Mouse (Mus musculus): ENCODE data around the gene Jmjd1c.

The Jmjd1c gene

GRCm38 (mm10) chr10:67071884-67072283 lies 24.0 kb upstream of the Jmjd1c start:
- DNase-seq (ENCODE audit: low read depth, low spot score), result peak; percentile 75

DNA sequence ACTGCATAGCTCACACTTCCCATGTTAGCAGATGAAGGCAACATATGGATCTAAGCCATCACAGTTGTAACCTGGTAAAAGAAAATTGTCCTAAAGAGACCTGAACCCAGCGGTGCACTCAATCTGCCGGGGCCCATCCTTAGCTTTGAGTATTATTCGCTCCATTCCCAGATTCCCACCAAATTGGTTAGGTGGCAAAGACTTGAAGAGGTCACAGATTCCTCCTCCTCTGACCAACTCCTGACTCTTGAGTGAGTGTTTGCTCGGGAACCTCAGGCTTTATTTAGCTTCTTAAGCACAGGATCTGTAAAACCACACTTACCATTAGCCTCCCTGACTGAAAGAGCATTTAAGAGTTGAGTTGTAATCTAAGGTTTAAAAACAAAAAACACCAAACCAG lies 23.3 kb upstream of the Jmjd1c start:
- DNase-seq (ENCODE audit: low read depth, low spot score), result no peak

GRCm38 (mm10) chr10:67073577-67073976 lies 22.3 kb upstream of the Jmjd1c start:
- DNase-seq (ENCODE audit: low read depth, low spot score), result no peak

- DNase-seq (ENCODE audit: low read depth, low spot score), result no peak
Observed at GRCm38 (mm10) chr10:67075931-67076878, 19.7 kb upstream of the Jmjd1c start.

DNA sequence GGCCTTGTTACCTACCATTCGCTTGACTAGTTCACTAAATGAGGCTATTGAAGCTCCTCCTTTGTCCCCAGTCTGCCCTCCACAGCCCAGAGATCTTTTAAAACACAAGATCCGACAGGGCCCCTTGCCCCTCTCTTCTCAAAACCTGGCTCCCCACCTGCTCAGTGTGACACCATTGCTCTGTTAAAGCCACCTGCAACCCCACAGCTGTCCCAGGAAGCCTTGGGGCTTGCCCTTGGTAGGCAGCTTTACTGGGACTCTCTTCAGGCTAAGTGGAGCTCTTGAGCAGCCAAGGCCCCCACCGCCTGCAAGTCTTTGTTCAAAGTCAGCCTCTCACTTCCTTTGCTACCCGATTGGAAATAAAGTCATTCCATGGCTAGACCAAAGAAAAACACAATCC lies 16.9 kb upstream of the Jmjd1c start:
- no peak for DNase-seq (ENCODE audit: low read depth, low spot score)

DNA sequence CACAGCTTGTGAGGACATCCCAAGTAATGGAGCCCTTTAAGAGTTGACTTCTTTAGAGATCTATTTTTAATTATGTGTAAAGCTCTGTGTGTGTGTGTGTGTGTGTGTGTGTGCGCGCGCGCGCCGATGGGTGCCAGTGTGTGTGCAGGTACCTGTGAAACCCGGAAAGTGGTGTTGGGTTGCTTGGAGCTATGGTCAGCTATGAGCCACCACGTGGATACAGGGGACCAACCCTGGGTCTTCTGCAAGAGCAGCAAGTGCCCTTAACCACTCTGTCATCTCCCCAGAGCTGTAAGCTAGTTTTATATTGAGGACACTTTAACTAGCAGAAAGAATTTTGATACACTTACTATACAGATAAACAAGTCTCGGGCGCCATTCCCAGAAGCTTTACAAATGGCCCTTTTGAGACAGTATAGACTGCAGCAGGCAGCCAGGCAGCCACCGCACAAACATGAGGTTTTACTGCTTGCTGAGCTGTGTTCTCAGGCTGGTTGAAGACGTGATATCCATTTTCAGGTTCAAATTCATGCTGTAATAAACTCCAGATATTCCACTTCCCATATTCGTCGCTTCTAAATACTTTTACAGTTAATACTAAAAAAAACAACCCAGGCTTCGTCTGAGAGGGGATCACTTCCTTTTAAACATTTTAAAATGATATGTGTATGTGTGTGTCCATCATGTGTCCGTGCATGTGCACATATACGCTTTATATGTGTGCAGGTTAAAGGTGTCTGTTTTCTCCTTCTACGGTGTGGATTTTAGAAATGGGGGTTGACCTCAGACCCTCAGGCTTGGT lies 14.5 kb upstream of the Jmjd1c start:
- no peak for DNase-seq (ENCODE audit: low read depth, low spot score)

DNA sequence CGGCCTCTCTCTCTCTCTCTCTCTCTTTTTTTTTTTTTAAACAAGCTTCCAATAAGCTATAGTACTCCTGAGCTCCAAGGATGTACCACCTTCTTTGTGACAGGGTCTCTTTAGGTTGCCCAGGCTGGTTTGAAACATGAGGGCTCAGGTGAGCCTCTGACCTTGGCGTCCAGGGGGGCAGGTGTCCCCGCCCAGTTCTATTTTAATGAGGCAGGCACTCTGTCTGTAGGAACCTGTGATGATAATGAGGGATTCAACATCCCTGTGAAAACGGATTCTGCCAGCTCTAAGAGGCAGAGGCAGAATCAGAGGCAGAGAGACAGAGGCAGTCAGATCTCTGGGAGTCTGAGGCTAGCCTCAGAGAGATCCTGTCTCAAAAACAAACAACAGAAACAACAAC lies 13.4 kb upstream of the Jmjd1c start:
- DNase-seq (ENCODE audit: low read depth, low spot score), result no peak

DNA sequence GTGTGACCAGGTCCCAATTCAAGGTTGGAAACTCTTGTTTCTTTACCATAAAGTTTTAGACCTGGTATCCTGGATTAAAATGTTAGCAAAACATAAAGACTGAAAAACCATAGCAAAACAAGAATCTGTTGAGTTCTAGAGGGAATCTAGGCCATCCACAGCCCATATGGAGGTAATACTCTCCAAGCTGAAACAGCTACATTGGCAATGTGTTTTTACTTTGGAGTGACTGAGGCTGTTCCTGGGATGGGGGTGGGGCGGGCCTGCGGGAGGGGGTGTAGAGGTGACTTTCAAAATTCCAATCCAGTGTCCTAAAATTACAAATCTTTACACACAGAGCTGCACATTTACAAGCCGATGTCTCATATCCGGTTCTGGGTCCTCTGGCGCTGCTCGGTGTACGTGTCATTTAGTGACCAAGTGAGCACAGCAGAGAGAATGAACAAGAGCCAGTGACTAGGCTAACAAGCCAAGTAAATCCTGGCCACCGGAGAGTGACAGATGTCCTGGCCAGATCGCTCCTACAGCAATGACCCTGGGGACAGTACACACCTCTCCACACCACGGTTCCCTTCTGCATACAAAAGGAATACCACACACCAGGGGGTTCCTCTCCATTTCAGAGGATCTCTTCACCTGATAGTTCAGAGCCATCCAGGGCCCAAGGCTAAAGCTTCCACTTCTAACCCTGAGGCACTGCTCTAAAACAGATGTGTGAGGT lies 12.3 kb upstream of the Jmjd1c start:
- DNase-seq (ENCODE audit: low read depth, low spot score), result no peak

GRCm38 (mm10) chr10:67085124-67085523 lies 10.8 kb upstream of the Jmjd1c start:
- no peak for DNase-seq (ENCODE audit: low read depth, low spot score)

GRCm38 (mm10) chr10:67085916-67086315 lies 10.0 kb upstream of the Jmjd1c start:
- DNase-seq (ENCODE audit: low read depth, low spot score), result no peak

DNA sequence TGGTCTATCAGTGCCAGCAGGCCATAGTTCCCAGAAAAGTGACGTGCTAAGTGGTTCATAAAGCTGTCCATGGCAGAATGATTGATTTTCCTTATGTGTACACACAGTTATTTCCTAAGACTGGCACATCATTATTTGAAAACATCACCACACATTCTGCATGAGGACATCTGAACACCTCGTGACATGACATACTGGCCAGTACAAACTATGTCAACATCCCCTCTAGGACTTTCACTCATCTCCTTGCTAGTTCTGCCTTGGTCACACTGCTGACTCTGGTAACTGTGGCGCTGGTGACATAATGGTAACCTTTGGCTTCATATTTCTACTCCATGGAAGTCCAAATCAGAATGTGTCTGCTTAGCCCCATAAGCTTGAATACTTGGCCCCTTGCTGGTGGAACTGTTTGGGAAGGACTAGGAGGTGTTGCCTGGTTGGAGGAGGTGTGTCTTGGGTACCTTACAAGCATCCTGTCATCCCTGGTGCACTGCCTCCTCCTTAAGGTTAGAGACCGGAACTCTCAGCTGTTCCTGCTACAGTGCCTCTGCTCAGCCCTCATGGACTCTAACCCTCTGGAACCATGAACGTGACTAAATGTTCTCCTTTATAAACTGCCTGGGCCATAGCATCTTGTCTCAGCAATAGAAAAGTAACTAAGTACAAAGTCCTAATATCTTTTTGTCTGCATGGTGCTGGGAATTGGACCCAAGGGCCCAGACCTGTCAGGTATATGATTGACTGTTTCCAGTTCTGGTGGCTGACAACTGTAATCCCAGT lies 8.3 kb upstream of the Jmjd1c start:
- DNase-seq (ENCODE audit: low read depth, low spot score), result no peak

GRCm38 (mm10) chr10:67090611-67091010 lies 5.3 kb upstream of the Jmjd1c start:
- no peak for DNase-seq (ENCODE audit: low read depth, low spot score)

DNA sequence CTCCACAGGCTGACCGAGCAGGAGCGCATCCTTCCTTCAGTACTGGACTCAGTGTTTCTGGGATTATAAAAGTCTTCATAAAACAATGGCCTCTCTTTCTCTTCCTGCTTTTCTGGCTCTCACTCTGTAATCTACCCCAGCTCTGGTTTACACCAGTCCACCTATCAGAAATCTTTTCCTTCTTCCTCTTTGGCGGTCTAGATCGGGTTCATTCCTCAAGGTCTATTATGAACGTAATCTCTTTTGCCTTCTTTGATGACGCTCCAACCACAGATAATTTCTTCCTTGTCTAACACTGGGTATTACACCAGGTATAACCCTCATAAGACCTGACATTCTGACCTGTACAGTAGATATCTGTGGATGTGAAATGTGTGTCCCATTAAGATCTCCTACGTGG lies 1.0 kb upstream of the Jmjd1c start:
- no peak for DNase-seq (ENCODE audit: low read depth, low spot score)

DNA sequence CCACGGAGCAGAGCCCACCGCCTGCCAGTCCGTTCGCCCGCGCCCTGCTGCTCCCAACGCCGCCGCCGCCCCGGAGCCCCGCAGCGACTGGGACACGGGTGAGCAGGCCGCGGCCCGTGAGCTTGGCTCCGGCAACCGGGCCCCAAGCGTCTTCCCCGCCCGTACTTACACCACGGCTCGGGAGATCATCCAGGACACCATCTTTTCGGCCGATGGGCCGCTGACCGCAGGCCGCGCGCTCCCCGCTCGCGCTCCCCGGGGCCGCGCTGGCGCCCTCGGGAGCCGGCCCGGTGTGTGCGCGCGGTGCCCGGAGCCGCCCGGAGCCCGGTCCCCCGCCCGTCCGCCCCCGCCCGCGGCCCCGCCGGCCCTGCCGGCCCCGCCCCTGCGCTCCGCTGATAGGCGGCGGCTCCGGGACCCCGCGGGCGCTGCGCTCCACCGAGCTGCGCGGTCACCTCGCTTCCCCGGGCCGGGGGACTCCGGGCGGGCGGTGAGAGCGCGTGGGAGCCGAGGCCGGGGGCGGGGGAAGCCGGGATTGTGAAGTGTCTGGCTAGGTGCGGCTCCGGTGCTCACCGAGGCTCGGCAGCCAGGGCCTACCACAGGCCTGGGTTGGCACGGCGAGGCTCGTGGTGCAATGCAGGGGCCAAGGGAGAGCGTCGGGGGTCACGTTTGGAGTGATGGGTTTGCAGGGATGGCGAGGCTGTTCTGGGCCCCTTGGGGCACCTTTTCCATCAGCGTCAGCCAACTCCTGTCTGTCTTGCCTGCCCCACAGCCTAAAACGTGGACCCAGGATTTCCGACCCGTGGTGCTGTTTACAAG lies 904 bp downstream of the Jmjd1c start, which contains the start of gene Reep3:
Gene Reep3 (minus strand): TSS at position 325 of the 816 bp plus-strand sequence.
- peak; percentile 78 for DNase-seq (ENCODE audit: low read depth, low spot score)

GRCm38 (mm10) chr10:67097437-67098150 lies 1.7 kb downstream of the Jmjd1c start:
- peak; percentile 61 for DNase-seq (ENCODE audit: low read depth, low spot score)

- DNase-seq (ENCODE audit: low read depth, low spot score), result peak; percentile 78
Observed at GRCm38 (mm10) chr10:67098408-67099050, 2.6 kb downstream of the Jmjd1c start.

- DNase-seq (ENCODE audit: low read depth, low spot score), result no peak
Observed at GRCm38 (mm10) chr10:67099183-67099929, 3.4 kb downstream of the Jmjd1c start.

DNA sequence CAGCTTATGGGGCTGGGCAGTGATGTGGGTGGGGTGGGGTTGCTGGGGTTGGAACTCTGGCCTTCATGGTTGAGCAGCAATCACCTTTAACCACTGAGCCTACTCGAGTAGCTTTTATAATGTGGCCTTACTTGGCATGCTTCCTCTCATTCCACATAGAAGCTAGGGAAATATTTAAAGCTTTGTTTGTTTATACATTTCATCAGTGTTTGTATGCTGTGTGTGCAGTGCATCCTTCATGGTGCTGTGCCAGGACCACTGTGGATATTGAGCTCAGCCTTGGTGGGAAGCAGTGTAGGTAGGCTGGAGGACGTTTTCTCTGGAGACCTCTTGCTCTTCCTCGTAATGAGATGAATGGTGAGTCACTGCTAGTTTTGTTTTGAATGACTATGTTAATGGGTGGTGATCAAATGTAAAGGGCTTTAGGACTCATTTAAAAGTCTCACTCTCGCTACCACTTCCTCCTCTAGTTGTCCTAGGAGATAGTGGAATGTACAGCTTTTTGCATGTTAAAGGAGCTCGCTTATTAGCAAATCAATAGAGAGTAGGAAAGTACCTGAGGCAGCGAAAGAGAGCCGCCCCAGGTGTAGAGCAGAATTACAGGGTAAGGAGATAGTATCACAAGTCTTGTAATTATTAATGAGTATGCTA lies 4.2 kb downstream of the Jmjd1c start:
- DNase-seq (ENCODE audit: low read depth, low spot score), result peak; percentile 67

Data from CD4-positive helper T cell, adult 2 months (primary cell).